Mouse (Mus musculus) fat pad, adult 2 months (tissue): ENCODE data around the gene Gabra3.

Source experiments
- DNase-seq: peaks from one replicate; pipeline ENCODE4 v3.0.0-alpha.2; 2011; ENCODE audit warnings: low read depth, low spot score; ENCODE audit errors: extremely low read depth

Gabra3 gene

GRCm38 (mm10) chrX:72656230-72656898 lies at the start of gene Gabra3:
Gene Gabra3, minus strand, starts transcription at chrX:72656848.
- DNase-seq, result no peak

GRCm38 (mm10) chrX:72655789-72656188 lies 859 bp downstream of the Gabra3 start:
- DNase-seq, result no peak

- no peak for DNase-seq
These were observed 1.3 kb downstream of the Gabra3 start for GRCm38 (mm10) chrX:72655381-72655780.

GRCm38 (mm10) chrX:72650688-72651087 lies 6.0 kb downstream of the Gabra3 start:
- no peak for DNase-seq

- DNase-seq, result no peak
These were observed 12.0 kb downstream of the Gabra3 start for GRCm38 (mm10) chrX:72644691-72645090.

GRCm38 (mm10) chrX:72497284-72497683 lies 159.4 kb downstream of the Gabra3 start:
- DNase-seq, result no peak

GRCm38 (mm10) chrX:72489806-72490205 lies 166.8 kb downstream of the Gabra3 start:
- DNase-seq, result no peak

GRCm38 (mm10) chrX:72386758-72387157 lies 269.9 kb downstream of the Gabra3 start, which contains the start of gene Magea10:
Gene Magea10, minus strand, starts transcription at chrX:72386858.
- DNase-seq, result no peak
